Mouse (Mus musculus): Measurements from ENCODE around the gene Hist2h2be. TPM values are rescaled to one million over a fixed set of nuclear protein-coding genes. Genes with fewer than 3 reads are reported as not detected.
A peak's percentile ranks its signal among the peaks of the same experiment; 100 is the strongest.

Hist2h2be gene
- polyA plus RNA-seq, 1 experiment = 1.3 TPM

DNA sequence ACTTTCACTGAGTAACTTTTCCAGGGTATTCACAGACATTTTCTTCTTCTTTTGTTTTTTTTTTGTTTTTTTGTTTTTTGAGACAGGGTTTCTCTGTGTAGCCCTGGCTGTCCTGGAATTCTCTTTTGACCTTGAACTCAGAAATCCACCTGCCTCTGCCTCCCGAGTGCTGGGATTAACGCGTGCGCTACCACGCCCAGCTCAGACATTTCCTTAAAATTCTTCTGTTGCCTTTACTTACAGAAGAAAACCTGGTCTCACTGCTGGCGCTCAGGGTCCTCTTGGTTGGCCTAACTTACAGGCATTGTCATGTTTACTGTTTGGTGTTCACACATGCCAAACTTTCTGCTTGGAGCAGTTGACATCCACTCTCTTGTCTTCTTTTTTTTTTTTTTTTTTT, 45.7 kb upstream of the Hist2h2be start:
- peaks cover 37% of the 10 kb centered on the region for H3K36me3 ChIP-seq (ENCODE audit: control insufficient read depth, insufficient read depth, low read length, poor library complexity, severe bottlenecking)
- H3K4me3 ChIP-seq (ENCODE audit: low read depth, low read length) = no peak overlapping the region
- H3K9me3 ChIP-seq (replicated peaks; ENCODE audit: control insufficient read depth, insufficient read depth, low read length, poor library complexity, severe bottlenecking) = no peaks in the 10 kb centered on the region
- H3K27me3 ChIP-seq (ENCODE audit: control insufficient read depth, insufficient read depth, low read length, poor library complexity, severe bottlenecking) = no peaks in the 10 kb centered on the region
- H3K9ac ChIP-seq (ENCODE audit: low read depth, poor library complexity, severe bottlenecking) = no peak overlapping the region
- H3K4me1 ChIP-seq (ENCODE audit: control insufficient read depth, insufficient read depth, low read length) = peaks cover 4% of the 10 kb centered on the region
- no peak overlapping the region for H3K27ac ChIP-seq (ENCODE audit: insufficient read depth, low read length)
- TF ChIP-seq CTCF (IDR thresholded peaks at IDR 0.05; ENCODE audit: low read depth, low read length) = no peak
- TF ChIP-seq EP300 (IDR thresholded peaks at IDR 0.05; ENCODE audit: insufficient read depth, low read depth, low read length) = no peak
- TF ChIP-seq POLR2A (IDR thresholded peaks at IDR 0.05; ENCODE audit: insufficient read depth, low read length) = no peak

DNA sequence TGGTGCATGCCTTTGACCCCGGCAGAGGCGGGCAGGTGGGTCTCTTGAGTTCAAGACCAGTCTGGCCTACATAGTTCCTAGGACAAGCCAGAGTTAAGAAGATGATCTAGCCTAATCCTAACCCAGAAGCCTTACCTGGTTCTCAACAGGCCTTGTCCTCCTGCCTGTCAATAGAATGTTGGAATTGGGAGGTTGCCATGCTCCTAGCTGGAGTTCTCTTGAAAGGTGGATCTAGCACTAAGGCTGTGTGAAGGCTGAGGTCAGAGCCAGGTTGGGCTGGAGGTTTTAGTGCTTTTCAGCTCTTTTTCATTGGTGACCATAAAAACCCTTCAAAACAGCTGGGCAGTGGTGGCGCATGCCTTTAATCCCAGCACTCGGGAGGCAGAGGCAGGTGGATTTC, 42.5 kb upstream of the Hist2h2be start:
- no peak overlapping the region for H3K9ac ChIP-seq (ENCODE audit: low read depth, poor library complexity, severe bottlenecking)
- H3K4me1 ChIP-seq (ENCODE audit: control insufficient read depth, insufficient read depth, low read length) = no peaks in the 10 kb centered on the region
- no peaks in the 10 kb centered on the region for H3K9me3 ChIP-seq (replicated peaks; ENCODE audit: control insufficient read depth, insufficient read depth, low read length, poor library complexity, severe bottlenecking)
- peaks cover 37% of the 10 kb centered on the region for H3K36me3 ChIP-seq (ENCODE audit: control insufficient read depth, insufficient read depth, low read length, poor library complexity, severe bottlenecking)
- H3K4me3 ChIP-seq (ENCODE audit: low read depth, low read length) = no peak overlapping the region
- no peak for TF ChIP-seq POLR2A (IDR thresholded peaks at IDR 0.05; ENCODE audit: insufficient read depth, low read length)
- TF ChIP-seq CTCF (IDR thresholded peaks at IDR 0.05; ENCODE audit: low read depth, low read length) = no peak
- no peak for TF ChIP-seq EP300 (IDR thresholded peaks at IDR 0.05; ENCODE audit: insufficient read depth, low read depth, low read length)
- H3K27ac ChIP-seq (ENCODE audit: insufficient read depth, low read length) = no peak overlapping the region
- H3K27me3 ChIP-seq (ENCODE audit: control insufficient read depth, insufficient read depth, low read length, poor library complexity, severe bottlenecking) = no peaks in the 10 kb centered on the region

- peaks cover 34% of the 10 kb centered on the region for H3K36me3 ChIP-seq (ENCODE audit: control insufficient read depth, insufficient read depth, low read length, poor library complexity, severe bottlenecking)
Measured at GRCm38 (mm10) chr3:96178902-96179301, 42.0 kb upstream of the Hist2h2be start.

DNA sequence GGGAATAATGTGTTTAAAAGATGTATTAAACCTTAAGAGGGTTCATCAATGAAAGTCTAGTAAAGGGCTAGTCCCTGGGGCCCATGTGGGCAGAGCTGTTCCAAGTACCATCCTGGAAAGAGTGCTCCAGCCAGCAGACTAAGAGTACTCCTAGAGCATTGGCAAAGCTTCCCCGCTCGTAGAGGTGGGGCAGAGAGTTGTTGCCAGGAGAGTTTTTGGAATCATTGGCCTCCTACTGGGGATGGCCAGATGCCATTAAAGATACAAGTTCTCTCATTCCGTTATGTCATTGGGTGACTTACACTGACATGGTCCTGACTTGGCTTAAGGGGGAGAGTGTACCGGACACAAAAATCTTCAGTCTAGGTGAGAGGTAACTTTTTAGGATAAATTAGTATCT, 41.4 kb upstream of the Hist2h2be start:
- no peaks in the 10 kb centered on the region for H3K27me3 ChIP-seq (ENCODE audit: control insufficient read depth, insufficient read depth, low read length, poor library complexity, severe bottlenecking)
- no peak for TF ChIP-seq POLR2A (IDR thresholded peaks at IDR 0.05; ENCODE audit: insufficient read depth, low read length)
- no peak for TF ChIP-seq CTCF (IDR thresholded peaks at IDR 0.05; ENCODE audit: low read depth, low read length)
- no peak for TF ChIP-seq EP300 (IDR thresholded peaks at IDR 0.05; ENCODE audit: insufficient read depth, low read depth, low read length)
- H3K36me3 ChIP-seq (ENCODE audit: control insufficient read depth, insufficient read depth, low read length, poor library complexity, severe bottlenecking) = peaks cover 29% of the 10 kb centered on the region
- no peaks in the 10 kb centered on the region for H3K9me3 ChIP-seq (replicated peaks; ENCODE audit: control insufficient read depth, insufficient read depth, low read length, poor library complexity, severe bottlenecking)
- H3K4me3 ChIP-seq (ENCODE audit: low read depth, low read length) = no peak overlapping the region
- no peaks in the 10 kb centered on the region for H3K4me1 ChIP-seq (ENCODE audit: control insufficient read depth, insufficient read depth, low read length)
- H3K9ac ChIP-seq (ENCODE audit: low read depth, poor library complexity, severe bottlenecking) = no peak overlapping the region
- H3K27ac ChIP-seq (ENCODE audit: insufficient read depth, low read length) = no peak overlapping the region

More at GRCm38 (mm10) chr3:96178902-96179301, 42.0 kb upstream of the Hist2h2be start:
- no peaks in the 10 kb centered on the region for H3K9me3 ChIP-seq (replicated peaks; ENCODE audit: control insufficient read depth, insufficient read depth, low read length, poor library complexity, severe bottlenecking)
- TF ChIP-seq POLR2A (IDR thresholded peaks at IDR 0.05; ENCODE audit: insufficient read depth, low read length) (no peak), EP300 (IDR thresholded peaks at IDR 0.05; ENCODE audit: insufficient read depth, low read depth, low read length) (no peak)
- H3K4me3 ChIP-seq (ENCODE audit: low read depth, low read length) = no peak overlapping the region
- H3K27me3 ChIP-seq (ENCODE audit: control insufficient read depth, insufficient read depth, low read length, poor library complexity, severe bottlenecking) = no peaks in the 10 kb centered on the region
- no peak overlapping the region for H3K9ac ChIP-seq (ENCODE audit: low read depth, poor library complexity, severe bottlenecking)
- no peaks in the 10 kb centered on the region for H3K4me1 ChIP-seq (ENCODE audit: control insufficient read depth, insufficient read depth, low read length)
- H3K27ac ChIP-seq (ENCODE audit: insufficient read depth, low read length) = no peak overlapping the region

GRCm38 (mm10) chr3:96180727-96181477, 40.0 kb upstream of the Hist2h2be start, which contains the start of gene Sv2a:
Gene Sv2a (plus strand): TSS chr3:96181151.
- H3K36me3 ChIP-seq (ENCODE audit: control insufficient read depth, insufficient read depth, low read length, poor library complexity, severe bottlenecking) = peaks cover 16% of the 10 kb centered on the region
- H3K4me3 ChIP-seq (ENCODE audit: low read depth, low read length) = peak within 1 kb of the TSS; percentile 78
- H3K9me3 ChIP-seq (replicated peaks; ENCODE audit: control insufficient read depth, insufficient read depth, low read length, poor library complexity, severe bottlenecking) = no peaks in the 10 kb centered on the region
- no peak within 1 kb of the TSS for H3K27ac ChIP-seq (ENCODE audit: insufficient read depth, low read length)
- H3K27me3 ChIP-seq (ENCODE audit: control insufficient read depth, insufficient read depth, low read length, poor library complexity, severe bottlenecking) = no peaks in the 10 kb centered on the region
- no peak for TF ChIP-seq EP300 (IDR thresholded peaks at IDR 0.05; ENCODE audit: insufficient read depth, low read depth, low read length)
- TF ChIP-seq CTCF (IDR thresholded peaks at IDR 0.05; ENCODE audit: low read depth, low read length) = no peak
- TF ChIP-seq POLR2A (IDR thresholded peaks at IDR 0.05; ENCODE audit: insufficient read depth, low read length) = no peak
- no peaks in the 10 kb centered on the region for H3K4me1 ChIP-seq (ENCODE audit: control insufficient read depth, insufficient read depth, low read length)
- H3K9ac ChIP-seq (ENCODE audit: low read depth, poor library complexity, severe bottlenecking) = peak within 1 kb of the TSS; percentile 77

Measured in ES-Bruce4 (cell line).